Mouse (Mus musculus) spleen, postnatal 10 days (tissue): ENCODE data around the gene Epb41l4b.
A peak's percentile ranks its signal among the peaks of the same experiment; 100 is the strongest.

Source experiments
- DNase-seq, 2 experiments: peaks; one replicate each; pipeline ENCODE4 v3.0.0; 2021 to 2022; ENCODE audit warnings: low spot score in 2 of 2

Gene Epb41l4b

GRCm38 (mm10) chr4:57143026-57143937 is at the start of gene Epb41l4b:
Gene Epb41l4b, minus strand, starts transcription at chr4:57143437.
- DNase-seq: peak; percentile 41 to 77

- no peak for DNase-seq
These were observed 48.5 kb upstream of the Epb41l4b start for GRCm38 (mm10) chr4:57191543-57192283.

DNA sequence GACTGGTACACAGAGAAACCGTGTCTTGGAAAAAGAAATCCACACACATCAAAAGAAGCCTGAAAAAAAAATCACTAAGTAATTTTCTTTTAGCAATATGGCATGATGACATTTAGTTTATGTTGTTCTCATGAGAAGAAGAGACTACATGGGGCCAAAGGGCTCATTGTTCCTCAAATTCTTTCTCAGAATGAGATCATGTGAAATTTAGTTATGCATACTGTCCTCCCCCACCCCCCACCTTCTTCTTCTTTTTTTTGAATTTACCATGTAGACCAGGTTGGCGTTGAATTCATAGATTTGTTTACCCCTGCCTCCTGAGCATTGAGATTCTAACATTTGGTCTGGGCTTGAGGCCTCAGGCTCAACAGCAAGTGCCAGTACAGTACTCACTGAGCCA is 46.6 kb upstream of the Epb41l4b start:
- no peak for DNase-seq

DNA sequence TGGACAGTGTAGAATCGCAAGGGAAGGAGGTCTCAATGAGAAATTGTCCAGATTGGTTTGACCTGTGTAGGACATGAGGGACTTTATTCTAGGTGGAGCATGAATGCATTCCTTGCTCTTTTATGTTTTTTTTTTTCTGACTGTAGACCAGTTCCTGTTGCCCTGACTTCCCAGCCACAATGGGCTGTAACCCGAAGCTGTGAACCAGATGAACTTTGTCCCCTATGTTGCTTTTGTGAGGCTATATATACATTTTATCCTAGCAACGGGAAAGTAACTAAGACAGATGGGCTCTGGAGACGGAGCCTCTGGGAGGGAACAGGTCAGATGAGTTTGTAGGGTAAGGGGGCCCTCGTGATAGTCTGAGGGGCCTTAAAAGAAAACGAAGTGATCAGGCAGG is 42.8 kb upstream of the Epb41l4b start:
- DNase-seq: no peak

- no peak for DNase-seq
These were observed 42.2 kb upstream of the Epb41l4b start for GRCm38 (mm10) chr4:57185462-57185861.

DNA sequence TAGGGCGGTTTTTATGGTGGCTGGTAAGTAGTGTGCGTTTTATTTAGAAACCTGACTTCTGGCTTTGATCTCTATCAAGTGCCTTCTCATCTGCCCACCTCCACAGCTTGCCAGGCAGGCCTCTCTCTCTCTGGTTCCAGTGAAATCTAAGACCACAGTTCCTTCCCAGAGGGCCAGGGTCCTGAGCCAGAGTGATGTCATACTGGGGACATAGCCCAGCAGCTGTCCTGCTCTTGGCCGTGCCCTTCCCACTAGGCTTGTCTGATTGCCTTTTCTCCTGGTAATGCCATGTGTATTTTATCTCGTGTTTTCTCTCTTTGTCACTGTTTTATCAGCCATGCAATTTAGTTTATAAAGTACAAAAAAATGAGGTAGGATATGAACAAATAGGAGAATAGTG is 40.3 kb upstream of the Epb41l4b start:
- no peak for DNase-seq

DNA sequence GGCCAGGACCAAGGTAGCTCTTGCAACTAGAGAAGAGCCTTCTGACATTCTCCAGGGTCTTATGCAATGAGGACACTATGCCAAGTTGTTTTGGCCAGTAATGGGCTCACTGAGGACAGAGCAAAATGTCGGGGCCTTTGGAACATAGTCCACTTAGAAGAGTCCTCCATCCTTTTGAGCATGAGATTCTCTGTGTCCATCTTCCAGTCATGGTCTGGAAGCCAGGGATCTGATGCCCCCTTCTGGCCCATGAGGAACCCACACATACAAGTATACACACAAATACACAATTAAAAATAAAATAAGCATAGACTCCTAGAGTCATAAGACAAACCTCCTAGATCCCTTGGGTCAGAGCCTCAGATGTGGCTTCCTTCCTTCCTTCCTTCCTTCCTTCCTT is 38.3 kb upstream of the Epb41l4b start:
- no peak for DNase-seq

DNA sequence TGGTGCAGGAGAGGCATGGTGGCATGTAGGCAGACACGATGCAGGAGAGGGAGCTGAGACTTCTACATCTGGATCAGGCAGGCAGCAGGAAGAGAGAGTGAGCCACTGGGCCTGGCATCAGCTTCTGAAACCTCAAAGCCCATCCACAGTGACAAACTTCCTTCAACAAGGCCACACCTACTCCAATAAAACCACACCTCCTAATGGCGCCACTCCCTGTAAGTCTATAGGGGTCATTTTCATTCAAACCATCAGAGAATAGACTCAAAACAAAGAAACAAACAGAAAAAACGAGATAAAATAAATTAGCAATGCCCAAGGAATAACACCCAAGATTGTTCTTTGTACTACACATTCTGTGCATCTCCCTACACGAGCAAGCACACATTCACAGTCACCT is 35.6 kb upstream of the Epb41l4b start:
- DNase-seq: no peak

DNA sequence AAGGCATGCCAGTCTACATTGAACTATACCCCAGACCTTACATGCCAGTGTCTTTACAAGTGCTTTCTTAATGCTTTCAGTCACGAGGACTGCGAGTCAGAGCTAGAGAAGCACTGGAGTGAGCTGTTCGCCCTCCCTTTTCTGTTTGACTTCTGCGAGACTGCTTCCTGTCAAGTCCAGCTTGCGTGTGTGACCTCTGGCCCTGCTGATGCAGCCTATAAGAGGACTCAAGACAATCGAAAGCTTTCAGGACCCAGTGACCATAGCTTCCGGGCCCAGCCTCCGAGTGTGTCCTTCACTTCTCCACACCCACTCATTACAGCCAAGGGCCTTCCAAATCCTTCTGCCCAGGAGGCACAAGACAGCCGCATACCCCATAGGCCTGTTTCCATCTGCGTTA is 32.1 kb upstream of the Epb41l4b start:
- no peak for DNase-seq

DNA sequence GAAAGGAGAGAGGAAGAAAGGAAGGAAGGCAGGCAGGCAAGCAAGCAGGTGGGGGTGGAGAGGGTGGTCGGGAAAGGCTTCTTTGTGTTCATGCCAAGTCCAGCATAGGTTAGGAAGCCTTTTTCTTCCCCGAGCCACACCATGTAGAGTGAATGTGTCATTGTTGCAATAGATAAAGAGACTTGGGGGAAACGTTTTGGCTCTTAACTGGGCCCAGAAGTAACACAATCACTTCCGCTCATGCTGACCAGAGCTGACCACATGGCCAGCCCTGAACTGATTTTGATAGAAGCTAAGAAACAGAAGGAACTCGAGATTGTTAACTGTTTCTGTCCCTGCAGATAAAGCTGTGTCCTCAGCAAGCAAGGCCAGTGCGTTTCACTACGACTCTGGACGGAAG is 29.6 kb upstream of the Epb41l4b start:
- no peak for DNase-seq

GRCm38 (mm10) chr4:57171817-57172216 is 28.6 kb upstream of the Epb41l4b start:
- no peak for DNase-seq

DNA sequence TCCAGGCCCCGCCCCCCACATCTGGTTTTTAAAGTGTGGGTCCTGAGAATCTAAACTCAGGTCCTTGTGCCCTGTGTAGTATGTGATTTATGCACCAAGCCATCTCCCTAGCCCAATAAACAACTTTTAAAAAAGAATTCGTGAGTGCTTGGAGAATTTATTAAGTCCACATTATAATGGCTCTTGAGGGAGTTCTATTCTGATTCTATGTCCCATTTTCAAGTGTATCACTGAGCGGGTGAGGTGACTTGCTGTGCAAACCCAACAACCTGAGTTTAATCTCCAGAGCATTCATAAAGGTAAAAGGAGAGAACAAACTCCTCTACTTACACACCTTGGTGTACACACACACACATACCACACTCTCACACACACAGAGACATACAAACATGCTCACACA is 25.4 kb upstream of the Epb41l4b start:
- no peak for DNase-seq

DNA sequence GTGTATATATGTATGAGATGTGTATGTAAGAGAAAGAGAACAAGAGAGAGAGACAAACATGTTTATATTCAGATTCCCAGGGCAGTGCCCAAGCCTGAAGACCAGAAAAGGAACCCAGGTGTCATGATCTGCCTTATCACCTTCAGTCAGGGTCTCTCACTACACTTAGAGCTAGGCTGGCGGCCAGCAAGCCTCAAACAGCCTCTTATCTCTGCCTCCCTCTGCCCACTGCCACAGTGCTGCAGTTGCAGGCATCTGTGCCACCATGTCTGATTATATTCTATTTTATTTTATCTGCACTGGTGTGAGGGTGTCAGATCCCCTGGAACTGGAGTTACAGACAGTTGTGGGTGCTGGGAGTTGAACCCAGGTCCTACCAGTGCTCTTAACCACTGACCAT is 25.0 kb upstream of the Epb41l4b start:
- no peak for DNase-seq

GRCm38 (mm10) chr4:57166922-57167870 is 24.0 kb upstream of the Epb41l4b start:
- DNase-seq: no peak

DNA sequence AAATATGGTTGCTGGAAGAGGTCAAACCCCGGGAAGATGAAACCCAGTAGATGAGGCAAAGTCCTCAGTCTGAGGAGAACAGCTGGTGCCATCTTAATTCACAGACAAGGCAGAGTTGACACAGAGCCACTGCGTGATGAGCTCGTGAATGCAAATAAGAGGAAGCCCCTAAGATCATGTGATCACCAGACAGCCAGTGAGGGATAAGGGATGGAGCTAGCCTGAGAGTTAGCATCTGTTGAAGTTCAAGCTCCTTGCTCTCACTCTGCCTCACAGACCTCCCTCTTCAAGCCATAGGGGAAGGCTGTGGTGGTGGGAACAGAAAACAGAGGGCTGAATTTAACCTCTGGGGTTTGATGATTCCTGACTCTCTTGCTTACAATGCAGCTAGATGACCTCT is 22.4 kb upstream of the Epb41l4b start:
- no peak for DNase-seq

DNA sequence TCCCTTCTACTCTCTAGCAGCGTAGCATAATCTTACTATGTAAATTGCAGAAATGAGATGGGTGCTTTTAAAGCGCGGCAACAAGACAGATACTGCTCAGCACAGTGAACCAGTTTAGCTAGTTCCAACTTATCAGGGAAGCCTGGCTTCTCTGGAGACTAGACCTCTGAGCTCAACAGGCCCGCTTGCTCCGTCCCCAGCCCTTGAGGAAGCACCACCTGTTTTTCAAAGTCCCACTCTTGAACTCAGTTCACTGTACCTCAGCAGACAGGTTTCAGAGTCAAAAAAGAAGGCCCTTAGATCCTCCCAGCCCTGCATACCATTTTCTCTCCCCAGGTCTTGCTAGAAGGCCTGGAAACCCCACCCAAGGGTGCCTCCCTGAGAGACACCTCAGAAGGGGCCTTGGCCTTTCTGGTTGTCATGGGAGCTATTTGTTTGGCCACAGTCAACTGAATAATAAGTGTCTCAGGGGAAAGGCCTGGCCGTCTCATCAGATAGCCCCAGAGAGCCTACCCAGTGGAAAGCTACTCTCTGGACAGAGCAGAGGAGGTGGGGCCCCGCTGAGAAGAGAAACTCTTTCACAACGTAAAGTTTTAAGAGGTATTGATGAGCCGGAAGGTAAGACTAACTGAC is 21.5 kb upstream of the Epb41l4b start:
- no peak for DNase-seq

- no peak for DNase-seq
These were observed 19.8 kb upstream of the Epb41l4b start for GRCm38 (mm10) chr4:57162789-57163722.

GRCm38 (mm10) chr4:57160571-57160970 is 17.3 kb upstream of the Epb41l4b start:
- DNase-seq: no peak

DNA sequence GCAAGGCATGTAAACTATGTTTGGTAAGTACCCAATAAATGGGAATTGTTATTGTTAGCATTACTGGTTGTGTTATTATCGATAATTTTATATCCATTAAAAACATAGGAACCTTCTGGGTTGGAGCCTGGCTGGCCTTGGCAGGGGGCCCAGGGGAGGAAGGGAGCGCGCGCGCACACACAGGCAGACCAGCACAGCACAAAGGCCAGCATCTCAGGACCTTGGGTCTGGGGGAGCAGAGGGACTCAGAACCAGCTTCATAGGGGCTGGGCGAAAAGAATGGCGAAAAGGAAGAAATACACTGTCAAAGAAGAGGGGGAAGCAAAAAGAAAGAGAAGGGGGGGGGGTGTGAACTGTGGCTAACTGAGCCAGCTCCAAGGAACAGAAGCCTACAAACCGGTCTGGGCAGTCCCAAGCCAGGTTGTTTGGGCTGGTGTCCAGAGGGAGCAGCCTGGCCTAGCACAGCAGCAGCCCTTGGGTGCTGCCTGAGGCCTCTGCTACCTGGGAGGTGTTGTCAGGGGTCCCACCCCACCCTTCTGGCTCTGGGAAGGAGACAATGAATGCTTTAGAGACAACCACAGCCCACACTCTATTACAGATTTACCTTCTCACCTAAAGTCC is 13.4 kb upstream of the Epb41l4b start:
- no peak for DNase-seq

- no peak for DNase-seq
These were observed 10.6 kb upstream of the Epb41l4b start for GRCm38 (mm10) chr4:57153838-57154237.
